Mouse (Mus musculus): Measurements from ENCODE around the gene Msi1. TPM values are rescaled to one million over a fixed set of nuclear protein-coding genes. Genes with fewer than 3 reads are reported as not detected.

Gene Msi1
- polyA plus RNA-seq, 1 experiment from 2014 or later: 70.0 TPM

- peak overlapping the region; percentile 51 for H3K4me2 ChIP-seq (replicated peaks)
- peak; percentile 30 for ATAC-seq (replicated peaks)
- H3K9me3 ChIP-seq: no peaks in the 10 kb centered on the region
- H3K27ac ChIP-seq (replicated peaks): 0 out of 2 replicates have a peak overlapping the region, but pooled peaks have one; percentile 4
- H3K4me1 ChIP-seq: peaks cover 17% of the 10 kb centered on the region
- peak overlapping the region; percentile 44; the same call in 1 of the 2 replicates for H3K9ac ChIP-seq (replicated peaks)
- no peaks in the 10 kb centered on the region for H3K27me3 ChIP-seq
- peaks cover 9% of the 10 kb centered on the region; the same call in 1 of the 2 replicates for H3K36me3 ChIP-seq
- H3K4me3 ChIP-seq: peak overlapping the region; percentile 45
- 42% methylated on average over 12 of the region's 12 CpGs for WGBS
These were observed 46.8 kb downstream of the Msi1 start for GRCm38 (mm10) chr5:115476107-115476727.

GRCm38 (mm10) chr5:115479561-115479960 lies 50.2 kb downstream of the Msi1 start:
- H3K9ac ChIP-seq (replicated peaks): no peak overlapping the region
- no peak for ATAC-seq (replicated peaks)
- 39% methylated on average over 15 of the region's 15 CpGs for WGBS
- peak overlapping the region; percentile 36; the same call in 1 of the 2 replicates for H3K4me2 ChIP-seq (replicated peaks)
- no peaks in the 10 kb centered on the region for H3K27me3 ChIP-seq
- no peaks in the 10 kb centered on the region for H3K9me3 ChIP-seq
- H3K27ac ChIP-seq (replicated peaks): no peak overlapping the region
- H3K36me3 ChIP-seq: peaks cover 9% of the 10 kb centered on the region; the same call in 1 of the 2 replicates
- H3K4me1 ChIP-seq: peaks cover 35% of the 10 kb centered on the region
- H3K4me3 ChIP-seq: no peak overlapping the region

- peak overlapping the region; percentile 36 for H3K4me2 ChIP-seq (replicated peaks)
- peak overlapping the region; percentile 30; the same call in 1 of the 2 replicates for H3K9ac ChIP-seq (replicated peaks)
These were observed 50.7 kb downstream of the Msi1 start for GRCm38 (mm10) chr5:115480101-115480500.

GRCm38 (mm10) chr5:115482390-115483265 lies 53.2 kb downstream of the Msi1 start:
- WGBS: 24% methylated on average over 38 of the region's 38 CpGs
- ATAC-seq (replicated peaks): no peak
- peak overlapping the region; percentile 15; the same call in 1 of the 2 replicates for H3K4me3 ChIP-seq

More at GRCm38 (mm10) chr5:115480101-115480500, 50.7 kb downstream of the Msi1 start:
- Histone ChIP-seq H3K9me3 (no peaks in the 10 kb centered on the region), H3K36me3 (peaks cover 9% of the 10 kb centered on the region; the same call in 1 of the 2 replicates), H3K27ac (replicated peaks) (no peak overlapping the region), H3K27me3 (no peaks in the 10 kb centered on the region), H3K4me1 (peaks cover 40% of the 10 kb centered on the region), H3K4me3 (peak overlapping the region; percentile 21)
- 14% methylated on average over 27 of the region's 27 CpGs for WGBS
- ATAC-seq (replicated peaks): no peak

GRCm38 (mm10) chr5:115483385-115483784 lies 54.0 kb downstream of the Msi1 start:
- Histone ChIP-seq H3K4me3 (no peak overlapping the region), H3K27me3 (no peaks in the 10 kb centered on the region), H3K4me1 (peaks cover 31% of the 10 kb centered on the region), H3K9ac (replicated peaks) (no peak overlapping the region), H3K36me3 (peaks cover 3% of the 10 kb centered on the region; the same call in 1 of the 2 replicates), H3K27ac (replicated peaks) (no peak overlapping the region), H3K9me3 (no peaks in the 10 kb centered on the region), H3K4me2 (replicated peaks) (no peak overlapping the region)
- no peak for ATAC-seq (replicated peaks)
- WGBS: 34% methylated on average over 6 of the region's 6 CpGs

More at GRCm38 (mm10) chr5:115482390-115483265, 53.2 kb downstream of the Msi1 start:
- Histone ChIP-seq H3K27ac (replicated peaks) (no peak overlapping the region), H3K27me3 (no peaks in the 10 kb centered on the region), H3K4me2 (replicated peaks) (peak overlapping the region; percentile 34), H3K36me3 (peaks cover 3% of the 10 kb centered on the region; the same call in 1 of the 2 replicates), H3K9ac (replicated peaks) (peak overlapping the region; percentile 18), H3K4me1 (peaks cover 30% of the 10 kb centered on the region), H3K9me3 (no peaks in the 10 kb centered on the region)

- no peaks in the 10 kb centered on the region for H3K9me3 ChIP-seq
- WGBS: 6% methylated on average over 30 of the region's 30 CpGs
- H3K4me1 ChIP-seq: peaks cover 36% of the 10 kb centered on the region
- peak within 1 kb of the TSS; percentile 42 for H3K4me3 ChIP-seq
- peaks cover 3% of the 10 kb centered on the region; the same call in 1 of the 2 replicates for H3K36me3 ChIP-seq
- no peaks in the 10 kb centered on the region for H3K27me3 ChIP-seq
- peak; percentile 86 for ATAC-seq (replicated peaks)
- peak within 1 kb of the TSS; percentile 52 for H3K4me2 ChIP-seq (replicated peaks)
- peak within 1 kb of the TSS; percentile 51 for H3K9ac ChIP-seq (replicated peaks)
- peak within 1 kb of the TSS; percentile 81 for H3K27ac ChIP-seq (replicated peaks)
These were observed 54.8 kb downstream of the Msi1 start, which contains the start of gene Sirt4 for GRCm38 (mm10) chr5:115483947-115484920. Gene Sirt4 (minus strand): TSS chr5:115484725.

- no peaks in the 10 kb centered on the region for H3K36me3 ChIP-seq
- H3K27ac ChIP-seq (replicated peaks): peak overlapping the region; percentile 81; the same call in 1 of the 2 replicates
- peak overlapping the region; percentile 52 for H3K4me2 ChIP-seq (replicated peaks)
- H3K4me1 ChIP-seq: peaks cover 33% of the 10 kb centered on the region
- H3K27me3 ChIP-seq: no peaks in the 10 kb centered on the region
- peak overlapping the region; percentile 42 for H3K4me3 ChIP-seq
- H3K9me3 ChIP-seq: no peaks in the 10 kb centered on the region
- 66% methylated on average over 5 of the region's 5 CpGs for WGBS
- H3K9ac ChIP-seq (replicated peaks): peak overlapping the region; percentile 51
- ATAC-seq (replicated peaks): no peak
These were observed 55.6 kb downstream of the Msi1 start for GRCm38 (mm10) chr5:115484996-115485395.

GRCm38 (mm10) chr5:115485489-115486205 lies 56.2 kb downstream of the Msi1 start:
- no peak for ATAC-seq (replicated peaks)

GRCm38 (mm10) chr5:115486726-115487125 lies 57.3 kb downstream of the Msi1 start:
- no peak overlapping the region for H3K9ac ChIP-seq (replicated peaks)
- H3K4me3 ChIP-seq: no peak overlapping the region
- WGBS: 47% methylated on average over 4 of the region's 4 CpGs
- no peaks in the 10 kb centered on the region for H3K27me3 ChIP-seq
- no peak for ATAC-seq (replicated peaks)
- H3K9me3 ChIP-seq: no peaks in the 10 kb centered on the region
- H3K27ac ChIP-seq (replicated peaks): no peak overlapping the region
- H3K4me1 ChIP-seq: peaks cover 41% of the 10 kb centered on the region
- H3K4me2 ChIP-seq (replicated peaks): no peak overlapping the region
- H3K36me3 ChIP-seq: no peaks in the 10 kb centered on the region

More at GRCm38 (mm10) chr5:115485489-115486205, 56.2 kb downstream of the Msi1 start:
- Histone ChIP-seq H3K4me2 (replicated peaks) (no peak overlapping the region), H3K27me3 (no peaks in the 10 kb centered on the region), H3K9me3 (no peaks in the 10 kb centered on the region), H3K27ac (replicated peaks) (no peak overlapping the region), H3K4me3 (no peak overlapping the region), H3K4me1 (peaks cover 31% of the 10 kb centered on the region), H3K36me3 (no peaks in the 10 kb centered on the region), H3K9ac (replicated peaks) (no peak overlapping the region)
- 87% methylated on average over 18 of the region's 18 CpGs for WGBS

- Histone ChIP-seq H3K9ac (replicated peaks) (no peak overlapping the region), H3K9me3 (no peaks in the 10 kb centered on the region), H3K4me2 (replicated peaks) (no peak overlapping the region), H3K36me3 (no peaks in the 10 kb centered on the region), H3K4me1 (peaks cover 44% of the 10 kb centered on the region), H3K27ac (replicated peaks) (no peak overlapping the region), H3K4me3 (no peak overlapping the region), H3K27me3 (no peaks in the 10 kb centered on the region)
- ATAC-seq (replicated peaks): no peak
- 86% methylated on average over 8 of the region's 8 CpGs for WGBS
These were observed 58.0 kb downstream of the Msi1 start for GRCm38 (mm10) chr5:115487353-115487752.

All from forebrain, embryonic 15.5 days (tissue).